13 mouse cellular contexts compared by ENCODE assay signal in the genomic region with DNA sequence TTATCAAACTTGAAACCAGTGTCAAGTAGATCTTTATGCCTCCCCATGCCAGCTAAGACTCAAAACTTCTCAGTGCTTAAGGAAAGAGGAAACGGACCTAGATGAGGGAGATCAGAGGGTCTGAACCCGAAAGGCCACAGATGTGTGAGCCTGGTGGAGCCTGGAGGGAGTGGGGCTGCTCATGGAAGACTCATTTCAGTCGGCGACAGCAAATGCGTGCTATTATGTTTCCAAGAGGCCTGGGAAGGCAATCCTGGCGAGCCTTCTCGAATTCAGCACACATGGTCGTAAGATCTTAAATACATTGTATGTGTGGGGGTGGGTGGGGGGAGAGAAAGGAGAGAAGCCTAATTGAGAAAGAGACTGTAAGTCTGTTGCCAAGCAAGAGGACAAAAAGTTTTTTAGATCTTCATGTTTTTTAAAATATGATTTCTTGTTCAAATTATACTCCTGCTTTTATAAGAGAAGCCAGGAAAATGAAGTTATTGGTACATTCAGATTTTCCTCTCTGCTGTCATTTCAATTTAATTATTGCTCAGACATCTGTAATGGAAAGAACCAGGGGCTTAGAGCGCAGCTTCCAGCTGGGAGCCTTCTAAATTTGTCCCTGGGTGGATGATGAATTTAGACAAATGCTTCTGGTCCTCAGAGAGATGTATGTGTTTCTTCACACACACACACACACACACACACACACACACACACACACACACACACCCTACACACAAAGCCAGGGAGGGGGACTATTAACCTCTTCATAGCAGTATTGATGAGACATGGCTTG.
DNase-seq lines count a peak whose midpoint lies in the region; ATAC-seq and TF ChIP-seq lines count a peak whose summit lies in the region.
"Had no signal": no experiment of that assay in that cellular context is flagged by ENCODE, and none has a peak within 500 bp of the region (broad histone marks: within the 10 kb centered on the region; RNA-seq: fewer than 3 reads in every experiment).

No protein-coding gene starts in this region.

- no peaks in the 10 kb centered on the region for H3K4me1 ChIP-seq in hindbrain, postnatal 0 days (ENCODE audit: insufficient read depth, low read length)
- H3K4me1 ChIP-seq in hindbrain, embryonic 10.5 days (replicated peaks), result no peaks in the 10 kb centered on the region
- no peaks in the 10 kb centered on the region for H3K4me1 ChIP-seq in embryonic facial prominence, embryonic 11.5 days (ENCODE audit: control insufficient read depth, insufficient read depth, low read length)
- peaks cover 17% of the 10 kb centered on the region for H3K4me1 ChIP-seq in limb, embryonic 14.5 days (ENCODE audit: control insufficient read depth, insufficient read depth, low read length)

- no peaks in the 10 kb centered on the region for H3K27me3 ChIP-seq in hindbrain, postnatal 0 days (ENCODE audit: insufficient read depth, low read length)
- no peaks in the 10 kb centered on the region for H3K27me3 ChIP-seq in hindbrain, embryonic 10.5 days (ENCODE audit: insufficient read depth, poor library complexity, severe bottlenecking)
- H3K27me3 ChIP-seq in embryonic facial prominence, embryonic 11.5 days (ENCODE audit: control insufficient read depth, insufficient read depth, low read length), result no peaks in the 10 kb centered on the region
- no peaks in the 10 kb centered on the region for H3K27me3 ChIP-seq in limb, embryonic 14.5 days (ENCODE audit: control insufficient read depth, insufficient read depth, low read length)

- no peak for TF ChIP-seq POLR2A in limb, embryonic 14.5 days (IDR thresholded peaks at IDR 0.05; ENCODE audit: borderline replicate concordance, extremely low read depth, insufficient read depth, insufficient read length)

- TF ChIP-seq CTCF in hindbrain, postnatal 0 days (IDR thresholded peaks at IDR 0.05; ENCODE audit: low read depth), result no peak

- H3K4me3 ChIP-seq in hindbrain, postnatal 0 days (ENCODE audit: low read length), result no peak overlapping the region
- no peak overlapping the region for H3K4me3 ChIP-seq in hindbrain, embryonic 10.5 days
- H3K4me3 ChIP-seq in embryonic facial prominence, embryonic 11.5 days (ENCODE audit: low read depth, low read length), result no peak overlapping the region
- H3K4me3 ChIP-seq in limb, embryonic 14.5 days (replicated peaks; ENCODE audit: low read length), result no peak overlapping the region
- H3K4me3 ChIP-seq: erythroblast, embryonic 14.5 days; heart, adult 2 months had no signal

- 0 out of 2 replicates have a peak, but pooled peaks cover 5% of the 10 kb centered on the region for H3K9me3 ChIP-seq in hindbrain, postnatal 0 days (ENCODE audit: low read length)
- 0 out of 2 replicates have a peak, but pooled peaks cover 8% of the 10 kb centered on the region for H3K9me3 ChIP-seq in hindbrain, embryonic 10.5 days
- H3K9me3 ChIP-seq in embryonic facial prominence, embryonic 11.5 days (replicated peaks; ENCODE audit: control insufficient read depth, low read length), result no peaks in the 10 kb centered on the region
- no peaks in the 10 kb centered on the region for H3K9me3 ChIP-seq in limb, embryonic 14.5 days (ENCODE audit: control insufficient read depth, low read length)

- WGBS in hindbrain, postnatal 0 days, result 72% methylated on average over 9 of the region's 9 CpGs
- 82% methylated on average over 9 of the region's 9 CpGs for WGBS in hindbrain, embryonic 10.5 days
- 55% methylated on average over 9 of the region's 9 CpGs for WGBS in embryonic facial prominence, embryonic 11.5 days
- WGBS in limb, embryonic 14.5 days, result 16% methylated on average over 9 of the region's 9 CpGs

- no peaks in the 10 kb centered on the region for H3K36me3 ChIP-seq in hindbrain, postnatal 0 days (ENCODE audit: insufficient read depth, low read length)
- no peaks in the 10 kb centered on the region for H3K36me3 ChIP-seq in hindbrain, embryonic 10.5 days
- H3K36me3 ChIP-seq in embryonic facial prominence, embryonic 11.5 days (replicated peaks; ENCODE audit: control insufficient read depth, insufficient read depth, low read depth, low read length), result no peaks in the 10 kb centered on the region
- H3K36me3 ChIP-seq in limb, embryonic 14.5 days (ENCODE audit: control insufficient read depth, insufficient read depth, low read length), result no peaks in the 10 kb centered on the region

- no peak overlapping the region for H3K4me2 ChIP-seq in hindbrain, postnatal 0 days (ENCODE audit: low read depth, low read length)
- no peak overlapping the region for H3K4me2 ChIP-seq in embryonic facial prominence, embryonic 11.5 days (ENCODE audit: low read depth, low read length)
- H3K4me2 ChIP-seq in limb, embryonic 14.5 days (replicated peaks; ENCODE audit: low read depth, low read length, severe bottlenecking), result no peak overlapping the region

- peak; percentile 19 for DNase-seq in hindbrain, postnatal 0 days (ENCODE audit: low spot score)
- no peak for DNase-seq in hindbrain, embryonic 10.5 days (ENCODE audit: low spot score)
- DNase-seq in brain, adult 2 months (ENCODE audit: low read depth, low spot score), result peak; percentile 51
- peak; percentile 60 for DNase-seq in embryonic facial prominence, embryonic 11.5 days (ENCODE audit: low spot score)
- DNase-seq in limb, embryonic 14.5 days (ENCODE audit: low spot score), result peak; percentile 76
- no peak for DNase-seq in liver
- DNase-seq in natural killer cell, adult 2 months (ENCODE audit: low spot score in 2 of 2), result no peak
- DNase-seq in gastrocnemius, adult 8-10 months (ENCODE audit: low spot score in 2 of 2), result no peak
- DNase-seq: cerebellum, adult 9-10 months; heart, adult 2 months; kidney, adult 18-20 months; thymus, adult 18-20 months had no signal

- no peak overlapping the region for H3K9ac ChIP-seq in hindbrain, postnatal 0 days (replicated peaks; ENCODE audit: low read length)
- no peak overlapping the region for H3K9ac ChIP-seq in embryonic facial prominence, embryonic 11.5 days (replicated peaks; ENCODE audit: low read length)
- H3K9ac ChIP-seq in limb, embryonic 14.5 days (ENCODE audit: low read depth, low read length, severe bottlenecking), result no peak overlapping the region

- no peak overlapping the region for H3K27ac ChIP-seq in hindbrain, postnatal 0 days
- H3K27ac ChIP-seq in hindbrain, embryonic 10.5 days, result no peak overlapping the region
- no peak overlapping the region for H3K27ac ChIP-seq in embryonic facial prominence, embryonic 11.5 days (replicated peaks; ENCODE audit: low read depth, low read length)
- peak overlapping the region; percentile 74 for H3K27ac ChIP-seq in limb, embryonic 14.5 days (replicated peaks; ENCODE audit: low read depth, low read length)
- H3K27ac ChIP-seq: heart, adult 2 months had no signal

- no peak for ATAC-seq in hindbrain, postnatal 0 days
- 0 out of 2 replicates have a peak, but pooled peaks have one; percentile 48 for ATAC-seq in embryonic facial prominence, embryonic 11.5 days (replicated peaks; ENCODE audit: insufficient number of reproducible peaks, low FRiP score, low TSS enrichment, low read depth)
- ATAC-seq in limb, embryonic 14.5 days (ENCODE audit: low FRiP score, low read depth), result peak; percentile 80

Comparison
In these comparisons a context has a peak if more than half of its experiments do, and no peak if none do; other contexts are left out.
1. DNase-seq: peak in hindbrain, postnatal 0 days (single experiment), brain, adult 2 months (single experiment), embryonic facial prominence, embryonic 11.5 days (single experiment) and limb, embryonic 14.5 days (single experiment); none in hindbrain, embryonic 10.5 days (single experiment), liver (single experiment), natural killer cell, adult 2 months (0 of 2) and gastrocnemius, adult 8-10 months (0 of 2).